Mouse (Mus musculus) CH12.LX (cell line): ENCODE data around the gene Aifm3. TPM values are rescaled to one million over a fixed set of nuclear protein-coding genes. Genes with fewer than 3 reads are reported as not detected.

Source experiments
- DNase-seq: peaks from one replicate; pipeline ENCODE4 v3.0.0-alpha.2; 2013; ENCODE audit errors: extremely low read depth
- H3K27ac ChIP-seq: 2 replicates; pipeline ENCODE4 v1.5.1; 2012; ENCODE audit warnings: low read depth, mild to moderate bottlenecking, control low read depth, moderate library complexity; ENCODE audit not compliant: insufficient read depth
- H3K27me3 ChIP-seq: replicated peaks from 2 replicates; pipeline ENCODE3; 2012; ENCODE audit warnings: inconsistent platforms
- H3K36me3 ChIP-seq, 2 experiments: replicated peaks in 1 of 2; 2 replicates each; pipeline versions ENCODE3 to v1.6.1; 2012; ENCODE audit warnings: inconsistent platforms in 1 of 2, low read length in 1 of 2, mild to moderate bottlenecking in 1 of 2, mixed read lengths in 1 of 2, moderate library complexity in 1 of 2; ENCODE audit not compliant: control insufficient read depth in 1 of 2, insufficient read depth in 1 of 2
- H3K4me1 ChIP-seq, 2 experiments: 2 replicates each; pipeline ENCODE4 v1.6.1; 2012; ENCODE audit warnings: inconsistent platforms in 1 of 2, moderate library complexity in 1 of 2; ENCODE audit not compliant: insufficient read depth in 2 of 2, control insufficient read depth in 1 of 2
- H3K4me2 ChIP-seq: 2 replicates; pipeline ENCODE4 v1.6.1; 2012; ENCODE audit warnings: low read depth, mild to moderate bottlenecking, control low read depth; ENCODE audit not compliant: poor library complexity, insufficient read depth, severe bottlenecking
- H3K4me3 ChIP-seq, 3 experiments: fragments of 150-350 bp in 1 of 3; sonication (generic) in 1 of 3; replicated peaks in 1 of 3; 2 replicates each; pipeline versions ENCODE3 to v1.5.1; 2011 to 2012; ENCODE audit warnings: low read depth in 2 of 3, low read length in 2 of 3, mild to moderate bottlenecking in 2 of 3, moderate library complexity in 2 of 3, control low read depth in 1 of 3, improper control_type of control experiment in 1 of 3, inconsistent platforms in 1 of 3, mixed read lengths in 1 of 3; ENCODE audit not compliant: poor library complexity in 1 of 3
- H3K79me2 ChIP-seq: replicated peaks from 2 replicates; pipeline ENCODE4 v1.6.1; 2012; ENCODE audit warnings: mild to moderate bottlenecking, moderate library complexity; ENCODE audit not compliant: control insufficient read depth, poor library complexity, insufficient read depth, severe bottlenecking; ENCODE audit errors: extremely low read depth
- H3K9ac ChIP-seq: 2 replicates; pipeline ENCODE4 v1.6.1; 2012; ENCODE audit warnings: low read depth, mild to moderate bottlenecking, control low read depth, moderate library complexity; ENCODE audit not compliant: insufficient read depth
- H3K9me3 ChIP-seq: replicated peaks from 2 replicates; pipeline ENCODE3; 2012; ENCODE audit warnings: low read length, inconsistent platforms, mixed read lengths
- CHD1 ChIP-seq: IDR thresholded peaks from 2 replicates; pipeline ENCODE4 v1.6.1; 2012; ENCODE audit warnings: low read depth, low read length, improper control_type of control experiment, inconsistent platforms
- E2F4 ChIP-seq: IDR thresholded peaks from 2 replicates; pipeline ENCODE4 v1.6.1; 2011; ENCODE audit warnings: low read depth, low read length, improper control_type of control experiment; ENCODE audit not compliant: insufficient replicate concordance
- ELF1 ChIP-seq: IDR thresholded peaks from 2 replicates; pipeline ENCODE4 v1.6.1; 2014; ENCODE audit warnings: low read depth, mild to moderate bottlenecking, inconsistent platforms, low read length, improper control_type of control experiment
- EP300 ChIP-seq: IDR thresholded peaks from 2 replicates; pipeline ENCODE4 v1.6.1; 2011; ENCODE audit warnings: low read length, improper control_type of control experiment
- ETS1 ChIP-seq: conservative IDR thresholded peaks from 2 replicates; pipeline ENCODE4 v1.6.1; 2012; ENCODE audit warnings: low read depth, mild to moderate bottlenecking, inconsistent platforms, low read length, improper control_type of control experiment, moderate library complexity
- GABPA ChIP-seq: IDR thresholded peaks from 2 replicates; pipeline ENCODE4 v1.6.1; 2012; ENCODE audit warnings: low read depth, low read length, improper control_type of control experiment, inconsistent platforms; ENCODE audit not compliant: insufficient replicate concordance
- HCFC1 ChIP-seq: IDR thresholded peaks from 2 replicates; pipeline ENCODE4 v1.6.1; 2012; ENCODE audit warnings: low read depth, mild to moderate bottlenecking, inconsistent platforms, low read length, improper control_type of control experiment
- IRF4 ChIP-seq: IDR thresholded peaks from 2 replicates; pipeline ENCODE4 v1.6.1; 2014; ENCODE audit warnings: low read depth, mild to moderate bottlenecking, inconsistent platforms, low read length, improper control_type of control experiment
- JUN ChIP-seq: IDR thresholded peaks from 2 replicates; pipeline ENCODE4 v1.6.1; 2011; ENCODE audit warnings: low read depth, mild to moderate bottlenecking, low read length, improper control_type of control experiment, moderate library complexity; ENCODE audit not compliant: insufficient read depth
- KAT2A ChIP-seq: IDR thresholded peaks from 2 replicates; pipeline ENCODE4 v1.6.1; 2012; ENCODE audit warnings: low read length, improper control_type of control experiment, inconsistent platforms; ENCODE audit not compliant: insufficient replicate concordance
- MAFK ChIP-seq: IDR thresholded peaks from 2 replicates; pipeline ENCODE4 v1.6.1; 2011; ENCODE audit warnings: low read length, improper control_type of control experiment; ENCODE audit not compliant: insufficient replicate concordance
- MAZ ChIP-seq: IDR thresholded peaks from 2 replicates; pipeline ENCODE4 v1.6.1; 2012; ENCODE audit warnings: low read depth, mild to moderate bottlenecking, inconsistent platforms, low read length, improper control_type of control experiment, moderate library complexity
- MXI1 ChIP-seq: IDR thresholded peaks from 2 replicates; pipeline ENCODE4 v1.6.1; 2011; ENCODE audit warnings: mild to moderate bottlenecking, low read depth, low read length, improper control_type of control experiment
- MYC ChIP-seq: IDR thresholded peaks from 2 replicates; pipeline ENCODE4 v1.6.1; 2011; ENCODE audit warnings: low read depth, mild to moderate bottlenecking, improper control_type of control experiment, low read length
- NELFE ChIP-seq: IDR thresholded peaks from 2 replicates; pipeline ENCODE4 v1.6.1; 2011; ENCODE audit warnings: low read depth, low read length, improper control_type of control experiment
- NRF1 ChIP-seq: IDR thresholded peaks from 2 replicates; pipeline ENCODE4 v1.6.1; 2014; ENCODE audit warnings: low read depth, mild to moderate bottlenecking, inconsistent platforms, low read length, improper control_type of control experiment, moderate library complexity
- PAX5 ChIP-seq: IDR thresholded peaks from 2 replicates; pipeline ENCODE4 v1.6.1; 2012; ENCODE audit warnings: low read length, inconsistent platforms, mixed read lengths
- RCOR1 ChIP-seq: conservative IDR thresholded peaks from 2 replicates; pipeline ENCODE4 v1.6.1; 2012; ENCODE audit warnings: low read depth, mild to moderate bottlenecking, inconsistent platforms, low read length, improper control_type of control experiment
- SMC3 ChIP-seq: IDR thresholded peaks from 2 replicates; pipeline ENCODE4 v1.6.1; 2011; ENCODE audit warnings: low read depth, low read length, improper control_type of control experiment
- TBP ChIP-seq: conservative IDR thresholded peaks from 2 replicates; pipeline ENCODE4 v1.6.1; 2011; ENCODE audit warnings: low read depth, low read length, improper control_type of control experiment
- USF1 ChIP-seq: IDR thresholded peaks from 2 replicates; pipeline ENCODE4 v1.6.1; 2014; ENCODE audit warnings: low read depth, mild to moderate bottlenecking, inconsistent platforms, low read length, improper control_type of control experiment
- USF2 ChIP-seq: conservative IDR thresholded peaks from 2 replicates; pipeline ENCODE4 v1.6.1; 2011; ENCODE audit warnings: low read depth, low read length, improper control_type of control experiment
- ZC3H11A ChIP-seq: IDR thresholded peaks from 2 replicates; pipeline ENCODE4 v1.6.1; 2012; ENCODE audit warnings: low read depth, mild to moderate bottlenecking, inconsistent platforms, low read length, improper control_type of control experiment
- ZMIZ1 ChIP-seq: IDR thresholded peaks from 2 replicates; pipeline ENCODE4 v1.6.1; 2012; ENCODE audit warnings: low read depth, mild to moderate bottlenecking, inconsistent platforms, low read length, improper control_type of control experiment
- dilution Hi-C: fragments of 300-500 bp; cut with MboI; formaldehyde crosslinking; loops from 2 replicates; pipeline ENCODE4 v1.14.3; 2020; ENCODE audit warnings: low sequenced_read_pairs; ENCODE audit not compliant: extremely low pct_unique_long_range_greater_than_20kb, extremely low pct_ligation_motif_present
- in situ Hi-C: fragments of 300-500 bp; cut with MboI; formaldehyde crosslinking; loops from 3 replicates; pipeline ENCODE4 v1.14.3; 2019; ENCODE audit warnings: low sequenced_read_pairs, low pct_ligation_motif_present, low pct_unique_long_range_greater_than_20kb, mixed read lengths
- polyA plus RNA-seq: library from polyadenylated mRNA; unstranded; fragments of >175 nt; gene quantifications from 2 replicates; pipeline ENCODE4 v1.2.1, GENCODE M21; 2012; ENCODE audit warnings: low read depth; ENCODE audit not compliant: insufficient read length
- total RNA-seq, 2 experiments: library from RNA; depleted of rRNA; stranded (reverse); fragments of 300-350 nt in 1 of 2; fragments of >200 nt in 1 of 2; gene quantifications; 2 replicates each; pipeline ENCODE4 v1.2.3; 2012 to 2014

Gene Aifm3
- total and polyA plus RNA-seq, 3 experiments: not detected

- H3K36me3 ChIP-seq: peaks cover 7 to 68% of the 10 kb centered on the region in 2 experiments
- TF ChIP-seq CHD1 (no peak), KAT2A (no peak), NRF1 (no peak), MYC (no peak), ELF1 (peak; percentile 22; the same call in 1 of the 2 replicates), E2F4 (no peak), NELFE (no peak), SMC3 (no peak)
- TF ChIP-seq, all 38 proteins: peak for 1
- Histone ChIP-seq H3K4me1 (peaks cover 10 to 62% of the 10 kb centered on the region in 2 experiments), H3K9ac (no peak overlapping the region), H3K4me2 (no peak overlapping the region), H3K4me3 (no peak overlapping the region), H3K79me2 (peaks cover 60% of the 10 kb centered on the region), H3K9me3 (no peaks in the 10 kb centered on the region), H3K27ac (no peak overlapping the region), H3K27me3 (no peaks in the 10 kb centered on the region)
- in situ Hi-C loops: no loop called here
- DNase-seq: peak; percentile 69
- dilution Hi-C loops: no loop called here
These were observed 26.2 kb upstream of the Aifm3 start for GRCm38 (mm10) chr16:17463184-17463583.

- Histone ChIP-seq H3K4me2 (no peak overlapping the region), H3K9ac (no peak overlapping the region), H3K4me1 (peaks cover 6 to 32% of the 10 kb centered on the region in 2 experiments)
- TF ChIP-seq MAFK (no peak), JUN (no peak), MAZ (no peak), MXI1 (no peak), E2F4 (no peak), GABPA (no peak), ETS1 (no peak), USF2 (no peak), EP300 (no peak), CHD1 (no peak), IRF4 (no peak), USF1 (no peak), ZMIZ1 (no peak), PAX5 (no peak), KAT2A (no peak), HCFC1 (no peak), TBP (no peak), ELF1 (no peak), RCOR1 (no peak), ZC3H11A (no peak)
- TF ChIP-seq, all 38 proteins: peak for 0
- no peaks in the 10 kb centered on the region for H3K27me3 ChIP-seq
- no peak for DNase-seq
- H3K27ac ChIP-seq: no peak overlapping the region
- H3K36me3 ChIP-seq: peaks cover 21 to 80% of the 10 kb centered on the region in 2 experiments
- dilution Hi-C loops: no loop called here
- peaks cover 50% of the 10 kb centered on the region for H3K79me2 ChIP-seq
- in situ Hi-C loops: no loop called here
- H3K4me3 ChIP-seq: no peak overlapping the region
- no peaks in the 10 kb centered on the region for H3K9me3 ChIP-seq
These were observed 22.3 kb upstream of the Aifm3 start for GRCm38 (mm10) chr16:17466875-17467663.
